Mouse (Mus musculus) cerebellum, adult 2 months (tissue): ENCODE measurements around the gene Bmpr1a. TPM values are rescaled to one million over a fixed set of nuclear protein-coding genes. Genes with fewer than 3 reads are reported as not detected.
A peak's percentile ranks its signal among the peaks of the same experiment; 100 is the strongest.

ENCODE experiments used
- DNase-seq, 2 experiments: peaks; one replicate each; pipeline ENCODE4 v3.0.0; 2021
- H3K27ac ChIP-seq: fragments of 200-500 bp; 2 replicates; pipeline ENCODE4 v1.5.1; 2012; ENCODE audit warnings: low read length, control low read depth, inconsistent platforms; ENCODE audit not compliant: insufficient read depth
- H3K27me3 ChIP-seq: fragments of 200-500 bp; 2 replicates; pipeline ENCODE4 v1.6.1; 2012; ENCODE audit warnings: inconsistent platforms, mild to moderate bottlenecking, low read length, moderate library complexity; ENCODE audit not compliant: control insufficient read depth, insufficient read depth
- H3K4me1 ChIP-seq: fragments of 200-500 bp; 2 replicates; pipeline ENCODE4 v1.6.1; 2011; ENCODE audit warnings: low read length; ENCODE audit not compliant: control insufficient read depth, insufficient read depth
- H3K4me3 ChIP-seq: fragments of 200-500 bp; replicated peaks from 2 replicates; pipeline ENCODE3; 2011; ENCODE audit warnings: mild to moderate bottlenecking, low read depth, low read length, control low read depth; ENCODE audit not compliant: insufficient read depth
- CTCF ChIP-seq: fragments of 200-500 bp; IDR thresholded peaks from 2 replicates; pipeline ENCODE4 v1.5.1; 2011; ENCODE audit warnings: low read depth, mild to moderate bottlenecking, control low read depth, low read length, moderate library complexity, borderline replicate concordance; ENCODE audit not compliant: insufficient read depth
- POLR2A ChIP-seq: fragments of 200-500 bp; IDR thresholded peaks from 2 replicates; pipeline ENCODE4 v1.6.1; 2011; ENCODE audit warnings: low read length, control low read depth, borderline replicate concordance; ENCODE audit not compliant: insufficient read depth
- WGBS: fragments of 180-500 bp; shearing (Covaris S2); methylation state at CpG from one replicate; pipeline ENCODE4 v1.1.7; 2018; 5-methylcytosine and 5-hydroxymethylcytosine counted together
- polyA plus RNA-seq: library from polyadenylated mRNA; depleted of rRNA; stranded (reverse); fragments of >200 nt; gene quantifications from 2 replicates; pipeline ENCODE4 v1.2.3, GENCODE M21; 2012

The Bmpr1a gene
- polyA plus RNA-seq, 1 experiment = 23.3 TPM

- no peak for TF ChIP-seq CTCF
- no peak for TF ChIP-seq POLR2A
- no peaks in the 10 kb centered on the region for H3K27me3 ChIP-seq
- H3K4me3 ChIP-seq = no peak overlapping the region
- DNase-seq = no peak
- H3K27ac ChIP-seq = no peak overlapping the region; the same call in 1 of the 2 replicates
- peaks cover 11% of the 10 kb centered on the region for H3K4me1 ChIP-seq
- 55% methylated on average over 6 of the region's 6 CpGs for WGBS
These were observed 618 bp upstream of the Bmpr1a start for GRCm38 (mm10) chr14:34503759-34504158.

DNA sequence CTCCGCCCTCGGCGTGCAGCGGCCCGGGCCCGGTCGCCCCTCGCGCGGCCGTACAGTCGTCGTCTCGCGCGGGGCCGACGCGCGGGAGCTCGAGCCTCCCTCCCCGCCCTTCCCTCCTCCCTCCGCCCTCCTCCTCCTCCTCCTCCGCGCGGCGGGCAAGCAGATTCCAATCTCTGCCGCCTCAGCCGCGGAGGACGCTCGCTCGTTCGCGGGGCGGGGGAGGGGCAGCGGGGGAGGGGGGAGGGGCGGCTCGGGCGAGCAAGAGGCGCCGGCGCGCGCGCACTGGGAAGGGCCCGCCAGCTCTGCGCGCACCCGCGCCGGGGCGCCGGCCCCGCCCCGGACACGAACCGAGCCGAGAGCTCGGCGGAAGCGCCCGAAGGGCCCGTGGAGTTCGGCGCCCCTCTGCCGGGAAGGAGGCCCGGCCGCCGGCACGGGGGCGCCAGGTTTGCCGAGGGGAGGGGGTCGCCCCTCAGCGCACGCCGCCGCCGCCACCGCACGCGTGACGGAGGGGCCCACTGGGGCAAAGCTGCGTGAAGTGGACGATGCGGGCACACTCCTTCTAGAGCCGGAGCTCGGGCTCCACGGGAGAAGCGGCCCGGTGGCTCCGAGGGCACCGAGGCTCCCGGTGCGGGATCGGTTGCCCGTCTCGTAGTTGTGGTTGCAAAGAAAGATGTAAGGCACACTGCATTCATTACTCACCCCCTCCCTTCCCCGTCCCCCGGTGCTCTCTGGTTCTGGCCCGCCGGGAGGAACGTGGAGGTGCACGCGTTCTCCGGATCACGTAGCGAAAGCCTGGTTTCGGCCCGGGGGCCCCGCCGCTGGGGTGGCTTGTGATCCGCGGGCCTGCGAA lies 441 bp downstream of the Bmpr1a start:
- WGBS = 2% methylated on average over 94 of the region's 115 CpGs

DNA sequence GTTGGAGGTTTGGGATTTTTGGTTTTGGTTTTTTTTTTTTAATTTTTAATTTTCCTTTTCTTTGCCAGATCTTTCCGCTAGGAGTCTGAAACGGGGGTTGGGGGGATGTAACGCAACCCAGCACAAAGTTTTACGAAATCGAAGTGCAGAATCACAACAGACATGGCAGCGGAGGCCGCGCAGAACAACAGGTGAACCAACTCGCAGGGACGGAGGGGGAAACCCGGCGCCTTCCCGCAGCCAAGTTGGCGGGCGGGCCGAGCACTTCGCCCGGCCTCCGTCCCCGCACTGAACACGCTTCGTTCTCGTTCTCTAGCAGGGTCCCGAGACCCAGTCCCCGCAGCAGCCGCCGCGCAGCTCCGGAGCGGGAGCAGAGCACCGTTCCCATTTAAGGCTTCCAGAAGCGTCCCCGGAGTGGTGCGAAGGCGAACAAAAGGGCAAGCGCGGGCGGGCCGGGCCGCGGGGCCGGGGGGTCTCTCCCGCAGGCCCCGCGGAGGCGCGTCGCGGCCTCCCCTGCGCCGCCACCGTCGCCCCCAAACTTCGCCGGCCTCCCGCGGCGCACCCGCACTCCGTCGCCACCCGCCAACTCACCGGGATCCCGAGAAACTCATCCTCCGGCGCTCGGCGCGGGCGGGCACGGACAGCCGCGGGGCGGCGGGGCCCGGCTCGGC lies 1.2 kb downstream of the Bmpr1a start:
- Histone ChIP-seq H3K4me3 (peak overlapping the region; percentile 55), H3K27ac (peak overlapping the region; percentile 70), H3K4me1 (peaks cover 11% of the 10 kb centered on the region), H3K27me3 (no peaks in the 10 kb centered on the region)
- peak; percentile 64 to 76 for DNase-seq
- WGBS = under 1% methylated on average over 70 of the region's 77 CpGs
- TF ChIP-seq CTCF (no peak), POLR2A (no peak)

More for the DNA sequence above, 441 bp downstream of the Bmpr1a start:
- H3K27ac ChIP-seq = peak overlapping the region; percentile 98
- peak; percentile 90 to 92 for DNase-seq
- H3K4me3 ChIP-seq = peak overlapping the region; percentile 91
- H3K4me1 ChIP-seq = peaks cover 11% of the 10 kb centered on the region
- H3K27me3 ChIP-seq = no peaks in the 10 kb centered on the region
- TF ChIP-seq POLR2A (peak; percentile 65), CTCF (no peak)

DNA sequence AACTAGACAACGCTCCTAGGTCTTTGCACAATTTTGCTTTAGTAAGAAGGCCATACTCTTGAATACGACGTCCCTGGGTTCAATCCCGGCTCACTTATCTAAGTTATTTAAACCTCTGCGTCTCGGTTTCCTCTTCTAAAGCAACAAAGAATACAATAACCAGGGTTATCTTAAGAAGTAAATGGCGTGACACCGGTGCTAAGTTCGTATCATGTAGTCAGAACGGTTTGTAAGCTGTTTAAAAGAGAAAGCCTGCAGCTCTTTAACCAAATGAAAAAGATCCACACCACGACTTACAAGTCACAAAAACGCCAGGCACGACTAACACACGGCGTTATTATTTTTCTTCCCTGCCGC lies 1.7 kb downstream of the Bmpr1a start:
- DNase-seq = no peak
- no peak overlapping the region for H3K27ac ChIP-seq
- peak overlapping the region; percentile 55 for H3K4me3 ChIP-seq
- peaks cover 11% of the 10 kb centered on the region for H3K4me1 ChIP-seq
- TF ChIP-seq POLR2A = no peak
- TF ChIP-seq CTCF = no peak
- 2% methylated on average over 16 of the region's 16 CpGs for WGBS
- no peaks in the 10 kb centered on the region for H3K27me3 ChIP-seq

- no peaks in the 10 kb centered on the region for H3K27me3 ChIP-seq
- peaks cover 11% of the 10 kb centered on the region for H3K4me1 ChIP-seq
- H3K27ac ChIP-seq = no peak overlapping the region
- no peak overlapping the region for H3K4me3 ChIP-seq
- DNase-seq = no peak
- WGBS = 8% methylated on average over 4 of the region's 4 CpGs
- no peak for TF ChIP-seq CTCF
- TF ChIP-seq POLR2A = no peak
These were observed 2.8 kb downstream of the Bmpr1a start for GRCm38 (mm10) chr14:34500309-34500708.

DNA sequence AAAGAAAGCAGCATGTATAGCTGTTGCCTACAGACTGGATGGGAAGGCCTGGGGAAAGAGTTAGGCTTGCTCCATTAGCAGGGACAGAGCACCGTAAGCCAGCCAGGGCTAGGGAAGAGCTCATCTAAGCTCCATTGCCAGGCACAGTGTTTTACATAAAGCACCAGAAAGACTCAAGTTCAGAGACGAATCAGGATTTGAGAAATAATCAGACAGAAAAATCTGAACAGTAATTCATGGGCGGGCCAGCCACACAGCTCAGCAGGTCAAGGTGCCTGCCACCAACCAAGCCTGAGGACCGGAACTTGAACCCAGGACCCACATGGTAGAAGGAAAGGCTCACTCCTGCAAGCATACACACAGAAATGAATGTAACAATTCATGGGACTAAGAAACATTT lies 3.5 kb downstream of the Bmpr1a start:
- Histone ChIP-seq H3K4me3 (no peak overlapping the region), H3K27ac (no peak overlapping the region), H3K4me1 (peaks cover 11% of the 10 kb centered on the region), H3K27me3 (no peaks in the 10 kb centered on the region)
- TF ChIP-seq CTCF (no peak), POLR2A (no peak)
- no peak for DNase-seq
- 60% methylated on average over 4 of the region's 4 CpGs for WGBS

DNA sequence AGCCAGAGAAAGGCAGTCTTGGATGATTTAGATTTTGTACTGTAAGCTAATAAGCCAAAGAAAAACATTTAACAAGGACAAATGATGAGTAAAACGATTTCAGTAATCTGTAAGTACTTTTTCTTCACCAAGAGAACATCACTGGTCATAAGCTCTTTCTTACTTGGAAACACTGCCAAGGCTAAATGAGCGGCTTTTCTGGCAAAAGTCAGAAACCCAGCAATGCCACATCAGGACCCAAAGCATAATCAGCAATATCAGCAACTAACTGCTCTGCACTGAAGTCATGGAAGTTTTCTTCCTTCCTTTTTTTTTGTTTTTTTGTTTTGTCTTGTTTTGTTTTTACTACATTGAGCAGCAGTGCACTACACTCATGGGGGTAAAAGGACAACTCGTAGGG lies 5.8 kb downstream of the Bmpr1a start:
- H3K4me3 ChIP-seq = no peak overlapping the region
- no peak for DNase-seq
- no peak overlapping the region for H3K27ac ChIP-seq
- 58% methylated on average over 3 of the region's 3 CpGs for WGBS
- H3K4me1 ChIP-seq = peaks cover 8% of the 10 kb centered on the region; the same call in 1 of the 2 replicates
- no peak for TF ChIP-seq CTCF
- TF ChIP-seq POLR2A = no peak
- no peaks in the 10 kb centered on the region for H3K27me3 ChIP-seq
